Mouse (Mus musculus) CH12.LX (cell line): ENCODE data around the gene Cd7. TPM values are rescaled to one million over a fixed set of nuclear protein-coding genes. Genes with fewer than 3 reads are reported as not detected.
"Not testable (repeated sequence)": the region's sequence is repeated elsewhere in the genome, so short reads cannot be mapped to it uniquely, and the experiment has no call there.

Experiments used
- DNase-seq: peaks from one replicate; pipeline ENCODE4 v3.0.0-alpha.2; 2013; ENCODE audit errors: extremely low read depth
- H3K27ac ChIP-seq: 2 replicates; pipeline ENCODE4 v1.5.1; 2012; ENCODE audit warnings: low read depth, mild to moderate bottlenecking, control low read depth, moderate library complexity; ENCODE audit not compliant: insufficient read depth
- H3K27me3 ChIP-seq: replicated peaks from 2 replicates; pipeline ENCODE3; 2012; ENCODE audit warnings: inconsistent platforms
- H3K36me3 ChIP-seq, 2 experiments: replicated peaks in 1 of 2; 2 replicates each; pipeline versions ENCODE3 to v1.6.1; 2012; ENCODE audit warnings: inconsistent platforms in 1 of 2, low read length in 1 of 2, mild to moderate bottlenecking in 1 of 2, mixed read lengths in 1 of 2, moderate library complexity in 1 of 2; ENCODE audit not compliant: control insufficient read depth in 1 of 2, insufficient read depth in 1 of 2
- H3K4me1 ChIP-seq, 2 experiments: 2 replicates each; pipeline ENCODE4 v1.6.1; 2012; ENCODE audit warnings: inconsistent platforms in 1 of 2, moderate library complexity in 1 of 2; ENCODE audit not compliant: insufficient read depth in 2 of 2, control insufficient read depth in 1 of 2
- H3K4me2 ChIP-seq: 2 replicates; pipeline ENCODE4 v1.6.1; 2012; ENCODE audit warnings: low read depth, mild to moderate bottlenecking, control low read depth; ENCODE audit not compliant: poor library complexity, insufficient read depth, severe bottlenecking
- H3K4me3 ChIP-seq, 3 experiments: fragments of 150-350 bp in 1 of 3; sonication (generic) in 1 of 3; replicated peaks in 1 of 3; 2 replicates each; pipeline versions ENCODE3 to v1.5.1; 2011 to 2012; ENCODE audit warnings: low read depth in 2 of 3, low read length in 2 of 3, mild to moderate bottlenecking in 2 of 3, moderate library complexity in 2 of 3, control low read depth in 1 of 3, improper control_type of control experiment in 1 of 3, inconsistent platforms in 1 of 3, mixed read lengths in 1 of 3; ENCODE audit not compliant: poor library complexity in 1 of 3
- H3K79me2 ChIP-seq: replicated peaks from 2 replicates; pipeline ENCODE4 v1.6.1; 2012; ENCODE audit warnings: mild to moderate bottlenecking, moderate library complexity; ENCODE audit not compliant: control insufficient read depth, poor library complexity, insufficient read depth, severe bottlenecking; ENCODE audit errors: extremely low read depth
- H3K9ac ChIP-seq: 2 replicates; pipeline ENCODE4 v1.6.1; 2012; ENCODE audit warnings: low read depth, mild to moderate bottlenecking, control low read depth, moderate library complexity; ENCODE audit not compliant: insufficient read depth
- H3K9me3 ChIP-seq: replicated peaks from 2 replicates; pipeline ENCODE3; 2012; ENCODE audit warnings: low read length, inconsistent platforms, mixed read lengths
- BHLHE40 ChIP-seq: IDR thresholded peaks from 2 replicates; pipeline ENCODE4 v1.6.1; 2011; ENCODE audit warnings: mild to moderate bottlenecking, low read depth, low read length, improper control_type of control experiment
- CTCF ChIP-seq, 2 experiments: IDR thresholded peaks in 1 of 2; conservative IDR thresholded peaks in 1 of 2; 2 replicates each; pipeline ENCODE4 v1.5.1; 2011 to 2012; ENCODE audit warnings: low read depth in 2 of 2, low read length in 2 of 2, improper control_type of control experiment in 1 of 2, inconsistent platforms in 1 of 2, mild to moderate bottlenecking in 1 of 2, moderate library complexity in 1 of 2
- E2F4 ChIP-seq: IDR thresholded peaks from 2 replicates; pipeline ENCODE4 v1.6.1; 2011; ENCODE audit warnings: low read depth, low read length, improper control_type of control experiment; ENCODE audit not compliant: insufficient replicate concordance
- ELF1 ChIP-seq: IDR thresholded peaks from 2 replicates; pipeline ENCODE4 v1.6.1; 2014; ENCODE audit warnings: low read depth, mild to moderate bottlenecking, inconsistent platforms, low read length, improper control_type of control experiment
- ETS1 ChIP-seq: conservative IDR thresholded peaks from 2 replicates; pipeline ENCODE4 v1.6.1; 2012; ENCODE audit warnings: low read depth, mild to moderate bottlenecking, inconsistent platforms, low read length, improper control_type of control experiment, moderate library complexity
- JUN ChIP-seq: IDR thresholded peaks from 2 replicates; pipeline ENCODE4 v1.6.1; 2011; ENCODE audit warnings: low read depth, mild to moderate bottlenecking, low read length, improper control_type of control experiment, moderate library complexity; ENCODE audit not compliant: insufficient read depth
- MAZ ChIP-seq: IDR thresholded peaks from 2 replicates; pipeline ENCODE4 v1.6.1; 2012; ENCODE audit warnings: low read depth, mild to moderate bottlenecking, inconsistent platforms, low read length, improper control_type of control experiment, moderate library complexity
- MEF2A ChIP-seq: IDR thresholded peaks from 2 replicates; pipeline ENCODE4 v1.6.1; 2014; ENCODE audit warnings: low read depth, mild to moderate bottlenecking, inconsistent platforms, low read length, improper control_type of control experiment, borderline replicate concordance
- MYC ChIP-seq: IDR thresholded peaks from 2 replicates; pipeline ENCODE4 v1.6.1; 2011; ENCODE audit warnings: low read depth, mild to moderate bottlenecking, improper control_type of control experiment, low read length
- PAX5 ChIP-seq: IDR thresholded peaks from 2 replicates; pipeline ENCODE4 v1.6.1; 2012; ENCODE audit warnings: low read length, inconsistent platforms, mixed read lengths
- POLR2A ChIP-seq: IDR thresholded peaks from 2 replicates; pipeline ENCODE4 v1.6.1; 2011; ENCODE audit warnings: low read depth, mild to moderate bottlenecking, improper control_type of control experiment, low read length
- POLR2AphosphoS2 ChIP-seq: IDR thresholded peaks from 2 replicates; pipeline ENCODE4 v1.6.1; 2011; ENCODE audit warnings: low read depth, low read length, improper control_type of control experiment
- RAD21 ChIP-seq: IDR thresholded peaks from 2 replicates; pipeline ENCODE4 v1.6.1; 2011; ENCODE audit warnings: low read depth, mild to moderate bottlenecking, low read length, improper control_type of control experiment, moderate library complexity
- SIN3A ChIP-seq: IDR thresholded peaks from 2 replicates; pipeline ENCODE4 v1.6.1; 2012; ENCODE audit warnings: low read length, improper control_type of control experiment, inconsistent platforms
- UBTF ChIP-seq: IDR thresholded peaks from 2 replicates; pipeline ENCODE4 v1.6.1; 2012; ENCODE audit warnings: low read depth, mild to moderate bottlenecking, inconsistent platforms, low read length, improper control_type of control experiment, moderate library complexity
- ZC3H11A ChIP-seq: IDR thresholded peaks from 2 replicates; pipeline ENCODE4 v1.6.1; 2012; ENCODE audit warnings: low read depth, mild to moderate bottlenecking, inconsistent platforms, low read length, improper control_type of control experiment
- ZMIZ1 ChIP-seq: IDR thresholded peaks from 2 replicates; pipeline ENCODE4 v1.6.1; 2012; ENCODE audit warnings: low read depth, mild to moderate bottlenecking, inconsistent platforms, low read length, improper control_type of control experiment
- dilution Hi-C: fragments of 300-500 bp; cut with MboI; formaldehyde crosslinking; loops from 2 replicates; pipeline ENCODE4 v1.14.3; 2020; ENCODE audit warnings: low sequenced_read_pairs; ENCODE audit not compliant: extremely low pct_unique_long_range_greater_than_20kb, extremely low pct_ligation_motif_present
- in situ Hi-C: fragments of 300-500 bp; cut with MboI; formaldehyde crosslinking; loops from 3 replicates; pipeline ENCODE4 v1.14.3; 2019; ENCODE audit warnings: low sequenced_read_pairs, low pct_ligation_motif_present, low pct_unique_long_range_greater_than_20kb, mixed read lengths
- polyA plus RNA-seq: library from polyadenylated mRNA; unstranded; fragments of >175 nt; gene quantifications from 2 replicates; pipeline ENCODE4 v1.2.1, GENCODE M21; 2012; ENCODE audit warnings: low read depth; ENCODE audit not compliant: insufficient read length
- total RNA-seq, 2 experiments: library from RNA; depleted of rRNA; stranded (reverse); fragments of 300-350 nt in 1 of 2; fragments of >200 nt in 1 of 2; gene quantifications; 2 replicates each; pipeline ENCODE4 v1.2.3; 2012 to 2014

The Cd7 gene
- total and polyA plus RNA-seq, 3 experiments = 0.82 to 2.7 (median 1.0) TPM

- peaks cover 0 to 25% of the 10 kb centered on the region in 2 experiments; a peak in 2 of 4 replicates for H3K4me1 ChIP-seq
- dilution Hi-C loops = no loop called here
Measured at GRCm38 (mm10) chr11:121045286-121045685, 6.1 kb upstream of the Cd7 start.

GRCm38 (mm10) chr11:121043025-121043424, 3.8 kb upstream of the Cd7 start:
- H3K79me2 ChIP-seq = not testable (repeated sequence)
- TF ChIP-seq ETS1 = peak; percentile 36; the same call in 1 of the 2 replicates
- TF ChIP-seq, all 38 proteins: peak for 1; not testable (repeated sequence) for 37
- H3K4me2 ChIP-seq, H3K9ac ChIP-seq, H3K27me3 ChIP-seq, H3K36me3 ChIP-seq, H3K9me3 ChIP-seq, DNase-seq, H3K4me3 ChIP-seq, in situ Hi-C loops, H3K27ac ChIP-seq, dilution Hi-C loops: not testable (repeated sequence)
- peaks cover 0 to 42% of the 10 kb centered on the region in 2 experiments; a peak in 3 of 4 replicates for H3K4me1 ChIP-seq

More at GRCm38 (mm10) chr11:121045286-121045685, 6.1 kb upstream of the Cd7 start:
- no peak for TF ChIP-seq POLR2AphosphoS2
- no peak for TF ChIP-seq BHLHE40
- no peak for TF ChIP-seq MAZ
- TF ChIP-seq CTCF (conservative IDR thresholded peaks at IDR 0.05 in 1 of 2, IDR thresholded peaks at IDR 0.05 in 1 of 2; ENCODE audit: low read depth in 2 of 2, low read length in 2 of 2) = no peak
- no peak for TF ChIP-seq UBTF
- no peak for TF ChIP-seq MEF2A
- no peak for TF ChIP-seq RAD21
- TF ChIP-seq PAX5 = no peak
- TF ChIP-seq ZC3H11A = no peak
- no peak for TF ChIP-seq MYC
- TF ChIP-seq ZMIZ1 = no peak
- no peak for TF ChIP-seq POLR2A
- no peak for TF ChIP-seq ELF1
- TF ChIP-seq JUN = no peak
- no peak for TF ChIP-seq SIN3A
- no peak for TF ChIP-seq E2F4
- TF ChIP-seq, all 38 proteins: peak for 0
- no peaks in the 10 kb centered on the region for H3K36me3 ChIP-seq
- no peaks in the 10 kb centered on the region for H3K79me2 ChIP-seq
- H3K27me3 ChIP-seq = peaks cover 11% of the 10 kb centered on the region
- DNase-seq = no peak
- no peak overlapping the region for H3K27ac ChIP-seq
- no peak overlapping the region for H3K4me2 ChIP-seq
- no peaks in the 10 kb centered on the region for H3K9me3 ChIP-seq
- H3K9ac ChIP-seq = no peak overlapping the region
- in situ Hi-C loops = no loop called here
- H3K4me3 ChIP-seq = no peak overlapping the region
